Mouse (Mus musculus) spleen, embryonic (tissue): Measurements from ENCODE around the gene Ntng2.

ENCODE experiments used
- CTCF ChIA-PET: fragments of 350-600 bp; sonication (Branson Sonifier 250); formaldehyde crosslinking; loops from one replicate; lab custom pipeline; 2022; lab: Charles Lee

Ntng2 gene

GRCm38 (mm10) chr2:29237623-29238022 is 15.2 kb downstream of the Ntng2 start:
- CTCF ChIA-PET: no interaction called here

- CTCF ChIA-PET: no interaction called here
Observed at GRCm38 (mm10) chr2:29235811-29236210, 17.0 kb downstream of the Ntng2 start.

GRCm38 (mm10) chr2:29235026-29235425 is 17.8 kb downstream of the Ntng2 start:
- CTCF ChIA-PET: no interaction called here

DNA sequence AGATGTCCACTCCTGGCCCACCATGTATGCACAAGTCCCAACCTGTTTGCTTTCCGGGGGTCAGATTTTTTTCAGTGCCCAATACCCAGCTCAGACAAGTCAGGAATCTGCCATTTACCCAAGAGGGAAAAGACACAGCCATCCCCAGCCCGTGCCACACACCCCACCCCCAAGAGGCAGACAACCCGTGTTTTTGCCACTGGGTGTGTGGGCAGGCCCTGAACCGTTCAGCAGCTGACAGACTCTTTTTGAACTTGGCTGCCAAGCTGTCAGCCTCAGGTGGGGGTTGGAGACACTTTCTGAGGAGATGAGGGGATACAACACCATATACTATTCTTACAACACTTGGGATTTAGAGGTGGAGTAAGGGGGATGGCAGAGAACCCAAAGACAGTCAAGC is 18.8 kb downstream of the Ntng2 start:
- CTCF ChIA-PET: no interaction called here

DNA sequence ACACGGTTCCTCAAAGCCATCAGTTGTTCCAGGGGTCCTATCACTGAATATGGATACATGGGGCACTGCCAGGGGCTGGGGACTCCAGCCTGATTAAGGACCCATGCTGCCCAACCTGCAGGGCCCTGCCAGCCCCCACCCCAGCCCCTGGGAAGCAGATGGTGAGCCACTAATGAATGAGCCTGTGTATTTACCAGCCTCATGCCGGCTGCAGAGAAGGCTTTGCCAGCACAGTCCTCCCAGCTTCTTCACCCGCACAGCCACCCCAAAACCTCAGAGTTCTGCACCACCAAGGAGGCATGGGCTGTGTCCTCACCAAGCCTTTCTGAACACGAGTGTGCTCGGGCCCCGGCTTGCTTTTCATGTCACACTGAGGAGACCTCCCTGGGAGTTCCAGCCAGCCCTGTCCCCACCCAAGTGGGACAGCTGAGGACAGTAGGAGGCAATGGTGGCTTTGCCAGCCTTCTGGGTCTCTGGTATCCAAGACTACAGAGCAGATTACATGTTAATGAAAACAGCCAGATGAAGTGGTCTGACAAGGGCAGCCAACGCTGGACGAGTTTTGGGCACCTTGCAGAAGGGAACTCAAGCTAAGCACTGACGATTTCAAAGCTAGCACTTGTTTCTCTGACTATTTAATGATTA is 22.5 kb downstream of the Ntng2 start:
- CTCF ChIA-PET: no interaction called here

- CTCF ChIA-PET: no interaction called here
Observed at GRCm38 (mm10) chr2:29226671-29227070, 26.1 kb downstream of the Ntng2 start.

DNA sequence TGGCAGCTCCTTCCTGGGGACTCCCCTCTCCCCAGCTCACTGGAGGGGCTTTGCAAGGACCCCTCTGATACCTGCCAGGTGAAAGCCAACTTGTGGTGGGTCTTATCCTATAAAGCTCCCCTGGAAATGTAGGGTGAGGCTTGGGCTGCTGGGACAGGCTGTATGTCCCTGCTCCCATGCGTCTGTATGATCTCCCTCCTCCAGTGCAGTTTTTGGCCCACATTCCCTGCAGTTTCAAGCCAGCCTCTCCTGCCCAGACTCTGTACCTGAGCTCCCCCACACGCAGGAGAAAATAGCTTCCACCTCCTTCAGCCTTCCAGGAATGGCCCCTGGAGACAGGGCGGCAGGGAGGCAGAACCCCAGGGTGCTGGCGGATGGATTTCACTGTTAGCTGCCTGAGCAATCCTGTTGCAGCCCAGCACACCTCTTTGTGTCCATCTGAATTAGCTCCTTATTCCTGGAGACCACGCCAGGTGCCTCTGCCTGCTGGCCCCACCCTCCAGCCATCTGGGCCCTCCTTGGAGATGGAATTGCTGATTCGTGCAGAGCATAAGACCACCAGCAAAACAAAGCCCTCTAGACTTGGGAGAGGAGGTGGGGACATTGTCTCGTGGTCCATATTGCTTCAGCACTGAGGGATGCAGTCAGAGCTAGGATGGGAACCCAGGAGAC is 29.1 kb downstream of the Ntng2 start:
- CTCF ChIA-PET: no interaction called here

DNA sequence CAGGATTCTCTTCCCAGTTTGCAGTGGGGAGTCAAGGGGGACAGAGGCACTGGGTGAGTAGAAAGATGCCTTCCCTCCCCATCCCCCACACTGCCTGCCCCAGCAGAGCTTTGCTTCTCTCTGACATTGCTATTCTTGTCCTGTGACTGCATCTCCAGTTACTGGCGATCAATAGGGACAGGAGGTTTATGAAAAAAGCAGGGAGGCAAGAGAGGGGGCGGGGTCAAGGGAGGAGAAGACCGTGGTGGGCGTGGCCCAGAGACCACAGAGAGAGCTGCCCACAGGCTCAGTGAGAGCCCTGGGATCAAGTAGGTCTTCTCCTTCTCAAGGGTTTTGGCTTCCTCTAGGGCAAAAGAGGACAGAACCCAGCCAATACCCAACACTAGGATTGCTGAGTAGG is 30.5 kb downstream of the Ntng2 start:
- CTCF ChIA-PET: no interaction called here

DNA sequence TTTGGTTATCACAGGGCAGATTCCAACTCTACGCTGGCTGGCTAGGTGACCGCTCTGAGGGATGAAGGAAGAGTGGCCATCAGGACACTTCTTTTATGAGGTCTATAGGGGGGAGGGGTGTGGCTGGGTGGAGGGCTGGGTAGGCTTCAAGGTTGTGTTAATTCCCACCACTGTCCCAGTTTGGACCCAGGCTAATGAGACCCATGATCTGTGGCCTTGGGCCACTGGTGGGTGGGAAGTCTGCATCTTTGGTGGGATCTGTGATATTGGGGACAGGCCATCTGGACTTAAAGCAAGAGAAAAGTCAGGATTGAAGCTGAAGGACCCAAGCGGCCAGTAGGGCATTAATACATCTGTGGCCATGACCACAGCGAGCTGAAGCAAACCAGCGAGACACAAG is 34.0 kb downstream of the Ntng2 start:
- CTCF ChIA-PET: interaction anchor here (0.6 kb wide), 1 partner anchor 337 kb away, joined by 3 read pairs; no protein-coding TSS in a partner anchor

DNA sequence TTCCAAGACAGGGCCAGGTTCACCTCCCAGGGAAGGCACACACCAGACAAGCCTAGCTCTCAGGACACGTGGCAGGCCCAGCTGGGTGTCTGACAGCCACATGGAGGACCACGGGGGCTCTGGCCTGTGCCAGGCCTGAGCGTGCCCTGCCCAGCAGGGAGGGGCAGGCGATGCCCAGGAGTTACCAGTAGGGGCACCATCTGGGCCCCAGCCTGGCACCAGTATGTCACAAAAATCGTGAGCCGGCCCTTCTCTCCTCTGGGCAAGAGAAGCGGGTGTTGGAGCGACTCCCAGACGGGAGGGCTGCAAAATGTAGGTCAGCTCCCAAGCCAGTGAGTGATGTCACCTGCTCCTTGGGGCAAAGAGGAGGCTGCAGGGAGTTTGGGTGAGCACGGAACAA is 34.9 kb downstream of the Ntng2 start:
- CTCF ChIA-PET: no interaction called here

- CTCF ChIA-PET: no interaction called here
Observed at GRCm38 (mm10) chr2:29217042-29217441, 35.8 kb downstream of the Ntng2 start.

DNA sequence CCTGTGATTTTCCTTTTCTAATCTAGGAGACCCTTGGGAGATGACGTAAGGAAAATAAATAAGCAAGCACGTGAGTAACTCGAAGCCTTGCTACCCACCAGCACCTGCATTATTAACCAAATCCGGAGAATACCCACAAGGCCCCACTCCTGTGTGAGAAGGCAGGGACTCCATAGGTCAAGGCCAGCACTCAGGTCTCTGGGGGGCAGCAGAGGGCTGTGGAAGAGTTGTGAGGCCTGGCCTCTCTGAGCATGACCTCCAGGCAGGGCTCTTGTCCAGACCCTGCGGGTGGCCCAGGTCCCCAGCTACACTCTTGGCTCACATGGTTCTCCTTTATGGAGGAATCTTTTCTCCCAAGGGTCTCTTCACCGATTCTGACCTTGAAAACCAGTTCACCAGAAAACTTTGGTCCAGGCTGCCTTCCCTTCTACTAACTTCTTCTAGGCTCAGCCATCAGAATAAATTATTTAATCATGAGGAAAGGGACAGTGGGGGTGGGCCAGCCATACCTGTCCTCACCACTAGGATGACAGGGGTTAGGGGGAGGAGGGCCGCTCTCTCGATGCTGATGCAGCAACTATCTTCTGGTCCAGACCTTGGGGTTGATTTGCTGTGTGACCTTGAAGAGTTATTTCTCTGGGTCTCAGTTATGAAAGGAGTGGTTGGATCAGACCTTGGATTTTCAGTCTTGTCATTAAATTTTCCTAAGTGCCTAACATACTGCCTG is 36.4 kb downstream of the Ntng2 start:
- CTCF ChIA-PET: no interaction called here

GRCm38 (mm10) chr2:29206156-29206555 is 46.6 kb downstream of the Ntng2 start:
- CTCF ChIA-PET: no interaction called here

GRCm38 (mm10) chr2:29201223-29201955 is 51.4 kb downstream of the Ntng2 start:
- CTCF ChIA-PET: no interaction called here

- CTCF ChIA-PET: interaction anchor here (0.6 to 1.0 kb wide), 4 partner anchors 147 to 679 kb away, joined by 3 to 5 read pairs (median 3); no protein-coding TSS in a partner anchor
Observed at GRCm38 (mm10) chr2:29199909-29200308, 52.9 kb downstream of the Ntng2 start.

- CTCF ChIA-PET: no interaction called here
Observed at GRCm38 (mm10) chr2:29198446-29198845, 54.4 kb downstream of the Ntng2 start.

DNA sequence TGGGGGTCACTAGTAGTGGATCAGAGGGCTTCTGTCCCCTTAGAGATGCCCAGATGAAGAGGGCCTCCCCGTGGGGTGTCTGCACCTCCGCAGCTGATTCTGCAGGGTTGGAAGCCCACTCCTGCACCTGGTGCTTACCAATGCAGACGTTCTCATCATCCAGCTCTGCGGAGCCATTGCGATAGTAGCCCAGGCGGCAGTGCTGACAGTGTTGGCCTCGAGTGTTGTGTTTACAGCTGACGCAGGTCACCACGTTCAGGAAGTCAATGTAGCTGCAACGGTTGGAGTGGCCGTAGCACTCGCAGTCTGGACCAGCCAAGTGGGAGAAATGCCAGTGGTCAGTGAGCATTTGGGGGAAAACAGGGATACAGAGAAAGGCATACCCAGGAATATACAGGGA is 56.0 kb downstream of the Ntng2 start:
- CTCF ChIA-PET: no interaction called here

DNA sequence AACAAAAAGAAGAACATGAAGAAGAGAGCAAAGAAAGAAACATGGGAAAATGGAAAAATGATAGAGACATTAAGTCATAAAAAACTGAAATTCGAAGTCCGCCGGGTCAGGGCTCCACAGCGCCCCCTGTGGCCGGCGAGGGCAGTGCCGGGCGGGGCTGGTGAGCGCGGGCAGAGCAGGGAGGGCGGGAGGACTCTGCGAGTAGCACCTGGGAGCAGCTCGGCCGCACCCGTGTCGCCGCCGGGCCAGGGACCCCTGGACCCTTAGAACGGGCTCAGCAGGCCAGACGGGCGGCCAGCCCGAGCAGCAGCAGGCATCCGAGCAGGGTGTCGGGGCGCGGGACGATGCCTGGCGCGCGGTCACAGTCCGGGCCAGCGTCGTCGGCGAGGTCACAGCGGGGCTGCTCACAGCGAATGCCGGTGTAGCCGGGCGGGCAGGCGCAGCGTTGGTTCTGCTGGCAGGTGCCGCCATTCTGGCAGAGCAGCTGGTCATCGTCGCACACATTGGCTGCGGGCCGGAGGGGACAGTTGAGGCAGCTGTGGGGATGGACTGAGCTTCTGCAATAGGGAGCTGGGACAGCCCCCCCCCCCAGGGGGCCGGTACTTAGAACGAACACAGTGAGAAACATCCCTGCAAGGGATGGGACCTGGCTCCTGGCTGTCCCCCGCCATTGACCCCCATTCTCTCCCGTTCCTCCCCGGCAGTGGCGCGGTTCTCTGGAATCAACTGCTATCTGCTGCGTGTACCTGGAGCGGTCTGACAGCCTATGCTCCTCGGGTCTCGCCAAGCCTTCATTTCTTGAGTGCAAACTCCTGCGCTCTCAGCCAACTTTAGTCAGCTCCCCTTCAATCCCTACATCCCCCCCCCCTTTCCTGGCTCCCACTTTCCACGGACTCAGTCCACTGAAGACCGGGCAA is 58.0 kb downstream of the Ntng2 start:
- CTCF ChIA-PET: interaction anchor here (0.6 kb wide), 1 partner anchor 263 kb away, joined by 3 read pairs; no protein-coding TSS in a partner anchor

DNA sequence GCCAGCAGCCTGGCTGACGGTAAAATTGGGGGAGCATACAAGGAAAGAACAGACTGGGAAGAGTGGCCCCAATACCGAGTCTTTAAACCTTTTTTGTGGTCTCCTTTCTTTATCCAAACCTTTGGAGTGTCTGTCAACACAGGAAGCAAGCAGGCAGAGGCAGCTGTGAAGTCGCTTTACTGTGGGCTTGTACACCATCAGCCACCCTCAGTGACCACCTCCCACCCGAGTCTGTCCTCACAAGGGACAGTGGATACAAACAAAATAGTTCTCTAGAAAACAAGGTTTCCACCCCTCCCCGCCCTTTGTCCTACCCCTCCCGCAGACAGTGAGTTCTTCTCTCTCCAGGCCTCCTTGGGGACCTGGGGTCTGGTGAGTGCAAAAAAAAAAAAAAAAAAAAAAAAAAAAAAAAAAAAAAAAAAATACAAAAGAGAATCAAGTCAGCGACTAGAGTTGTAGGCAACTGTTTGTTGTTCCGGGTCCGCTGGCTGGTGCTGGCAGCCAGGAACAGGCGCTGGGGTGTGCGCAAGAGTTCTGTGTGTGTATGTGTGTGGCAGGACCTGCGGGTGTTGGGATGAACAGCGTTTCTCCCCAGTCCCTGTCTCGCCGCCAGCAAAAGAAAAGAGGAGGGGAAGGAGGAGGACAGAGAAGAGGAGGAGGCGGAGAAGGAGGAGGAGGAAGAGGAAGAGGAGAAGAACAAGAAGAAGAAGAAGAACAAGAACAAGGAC is 58.8 kb downstream of the Ntng2 start:
- CTCF ChIA-PET: no interaction called here

DNA sequence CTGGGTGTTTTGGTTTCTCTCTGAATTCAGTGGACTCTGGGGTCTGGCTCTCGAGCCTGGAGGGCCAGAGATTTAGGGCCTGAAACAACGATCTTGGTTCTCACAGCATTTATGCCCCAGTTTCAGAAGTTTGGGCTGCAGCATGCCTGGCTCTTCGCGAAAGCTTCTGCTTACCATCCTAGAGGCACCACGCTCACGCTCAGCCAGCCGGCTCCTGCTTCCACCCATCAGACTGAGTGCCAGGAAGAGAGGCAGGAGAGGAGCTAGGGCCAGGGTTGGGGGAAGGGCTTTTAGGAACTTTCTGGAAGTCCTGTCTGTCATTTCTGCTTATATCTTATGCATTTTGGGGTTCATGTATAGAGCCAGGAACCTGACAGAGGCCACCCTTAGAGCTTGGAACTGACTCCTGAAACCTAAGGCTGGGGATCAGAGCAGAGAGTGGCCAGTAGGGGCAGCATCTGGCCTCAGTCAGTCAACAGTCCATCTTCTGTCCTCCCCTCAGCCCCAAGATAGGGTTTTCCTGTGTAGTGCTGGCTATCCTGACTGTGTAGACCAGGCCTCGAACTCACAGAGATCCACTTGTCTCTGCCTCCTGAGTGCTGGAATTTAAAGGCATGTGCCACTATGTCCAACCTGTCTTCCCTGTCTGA is 60.1 kb downstream of the Ntng2 start:
- CTCF ChIA-PET: no interaction called here
